Mouse (Mus musculus) left cerebral cortex, postnatal 25 days (tissue): ENCODE measurements around the gene Zfp451. TPM values are rescaled to one million over a fixed set of nuclear protein-coding genes. Genes with fewer than 3 reads are reported as not detected.
A peak's percentile ranks its signal among the peaks of the same experiment; 100 is the strongest.
"Not testable (repeated sequence)": the region's sequence is repeated elsewhere in the genome, so short reads cannot be mapped to it uniquely, and the experiment has no call there.

Experiments used
- DNase-seq, 2 experiments: peaks; one replicate each; pipeline ENCODE4 v3.0.0; 2022; ENCODE audit warnings: low spot score in 2 of 2, mixed read lengths in 1 of 2
- intact Hi-C: fragments of 180-260 bp; cut with DNase I; formaldehyde crosslinking; loops from one replicate; pipeline ENCODE4 v1.15.1; 2025
- total RNA-seq, 2 experiments: library from RNA; stranded (reverse); gene quantifications; 2 replicates each; pipeline ENCODE4 v1.2.3; 2021

Zfp451 gene
- 10 to 100 TPM; 58.0 to 65.7 TPM for total RNA-seq

- DNase-seq: peak; percentile 93 to 95
- intact Hi-C loops: no loop called here
These were observed at the start of gene Zfp451 for GRCm38 (mm10) chr1:33813868-33814794. Zfp451 (minus strand) TSS chr1:33814595.

- no peak for DNase-seq
- intact Hi-C loops: no loop called here
These were observed 32.4 kb upstream of the Zfp451 start for GRCm38 (mm10) chr1:33846807-33847206.

- DNase-seq: no peak
- intact Hi-C loops: no loop called here
These were observed 29.4 kb upstream of the Zfp451 start for GRCm38 (mm10) chr1:33843823-33844222.

GRCm38 (mm10) chr1:33838952-33839351, 24.6 kb upstream of the Zfp451 start:
- intact Hi-C loops: not testable (repeated sequence)

GRCm38 (mm10) chr1:33830586-33830985, 16.2 kb upstream of the Zfp451 start:
- intact Hi-C loops: no loop called here

More at GRCm38 (mm10) chr1:33838952-33839351, 24.6 kb upstream of the Zfp451 start:
- DNase-seq: not testable (repeated sequence)

GRCm38 (mm10) chr1:33817931-33818330, 3.5 kb upstream of the Zfp451 start:
- intact Hi-C loops: no loop called here
- peak in 1 of 2 experiments; percentile 76 for DNase-seq

More at GRCm38 (mm10) chr1:33830586-33830985, 16.2 kb upstream of the Zfp451 start:
- DNase-seq: no peak

- intact Hi-C loops: no loop called here
- no peak for DNase-seq
These were observed 914 bp downstream of the Zfp451 start for GRCm38 (mm10) chr1:33813495-33813867.

GRCm38 (mm10) chr1:33803323-33803722, 11.1 kb downstream of the Zfp451 start:
- DNase-seq: peak in 1 of 2 experiments; percentile 65
- intact Hi-C loops: no loop called here

GRCm38 (mm10) chr1:33799620-33800019, 14.8 kb downstream of the Zfp451 start:
- DNase-seq: no peak
- intact Hi-C loops: no loop called here

- intact Hi-C loops: no loop called here
These were observed 25.9 kb downstream of the Zfp451 start for GRCm38 (mm10) chr1:33788493-33788892.

GRCm38 (mm10) chr1:33788072-33788471, 26.3 kb downstream of the Zfp451 start:
- intact Hi-C loops: no loop called here

More at GRCm38 (mm10) chr1:33788493-33788892, 25.9 kb downstream of the Zfp451 start:
- DNase-seq: no peak

GRCm38 (mm10) chr1:33784561-33784960, 29.8 kb downstream of the Zfp451 start:
- intact Hi-C loops: no loop called here
- DNase-seq: no peak

More at GRCm38 (mm10) chr1:33788072-33788471, 26.3 kb downstream of the Zfp451 start:
- no peak for DNase-seq

GRCm38 (mm10) chr1:33776175-33776611, 38.2 kb downstream of the Zfp451 start:
- peak in 1 of 2 experiments; percentile 70 for DNase-seq
- intact Hi-C loops: no loop called here

GRCm38 (mm10) chr1:33772106-33772505, 42.3 kb downstream of the Zfp451 start:
- peak in 1 of 2 experiments; percentile 81 for DNase-seq
- intact Hi-C loops: no loop called here

- intact Hi-C loops: no loop called here
- DNase-seq: no peak
These were observed 42.8 kb downstream of the Zfp451 start for GRCm38 (mm10) chr1:33771621-33772020.

GRCm38 (mm10) chr1:33768827-33769226, 45.6 kb downstream of the Zfp451 start:
- no peak for DNase-seq
- intact Hi-C loops: no loop called here

- DNase-seq: no peak
- intact Hi-C loops: no loop called here
These were observed 46.2 kb downstream of the Zfp451 start for GRCm38 (mm10) chr1:33768091-33768787.

- intact Hi-C loops: no loop called here
- DNase-seq: no peak
These were observed 47.6 kb downstream of the Zfp451 start for GRCm38 (mm10) chr1:33766520-33767508.

- intact Hi-C loops: no loop called here
- DNase-seq: no peak
These were observed 48.8 kb downstream of the Zfp451 start for GRCm38 (mm10) chr1:33765468-33766080.
